Mouse (Mus musculus) lung, adult 18-20 months (tissue): ENCODE data around the gene Sp4.

ENCODE experiments used
- DNase-seq, 2 experiments: peaks; one replicate each; pipeline ENCODE4 v3.0.0; 2022; ENCODE audit warnings: mixed read lengths in 2 of 2

Gene Sp4

GRCm38 (mm10) chr12:118301072-118301865 is at the start of gene Sp4:
Sp4 (minus strand) TSS chr12:118301440.
- DNase-seq: peak; percentile 94 to 96

GRCm38 (mm10) chr12:118339107-118339506 is 37.9 kb upstream of the Sp4 start:
- no peak for DNase-seq

- no peak for DNase-seq
Observed at GRCm38 (mm10) chr12:118338243-118338642, 37.0 kb upstream of the Sp4 start.

GRCm38 (mm10) chr12:118337291-118337690 is 36.1 kb upstream of the Sp4 start:
- no peak for DNase-seq

- no peak for DNase-seq
Observed at GRCm38 (mm10) chr12:118328739-118329249, 27.6 kb upstream of the Sp4 start.

GRCm38 (mm10) chr12:118327566-118327965 is 26.3 kb upstream of the Sp4 start:
- DNase-seq: no peak

GRCm38 (mm10) chr12:118326161-118326560 is 24.9 kb upstream of the Sp4 start:
- no peak for DNase-seq

- no peak for DNase-seq
Observed at GRCm38 (mm10) chr12:118320076-118320475, 18.8 kb upstream of the Sp4 start.

GRCm38 (mm10) chr12:118314477-118314845 is 13.2 kb upstream of the Sp4 start:
- DNase-seq: no peak

- no peak for DNase-seq
Observed at GRCm38 (mm10) chr12:118313805-118314476, 12.7 kb upstream of the Sp4 start.

- DNase-seq: no peak
Observed at GRCm38 (mm10) chr12:118303586-118303985, 2.3 kb upstream of the Sp4 start.

- no peak for DNase-seq
Observed at GRCm38 (mm10) chr12:118303066-118303465, 1.8 kb upstream of the Sp4 start.

GRCm38 (mm10) chr12:118301866-118302835 is 911 bp upstream of the Sp4 start:
- peak; percentile 100 for DNase-seq

GRCm38 (mm10) chr12:118300754-118301071 is 527 bp downstream of the Sp4 start:
- no peak for DNase-seq

- peak; percentile 63 to 81 for DNase-seq
Observed at GRCm38 (mm10) chr12:118299956-118300355, 1.3 kb downstream of the Sp4 start.

- no peak for DNase-seq
Observed at GRCm38 (mm10) chr12:118299172-118299571, 2.1 kb downstream of the Sp4 start.

GRCm38 (mm10) chr12:118298516-118298915 is 2.7 kb downstream of the Sp4 start:
- no peak for DNase-seq

GRCm38 (mm10) chr12:118296236-118296635 is 5.0 kb downstream of the Sp4 start:
- no peak for DNase-seq

- no peak for DNase-seq
Observed at GRCm38 (mm10) chr12:118295793-118296192, 5.4 kb downstream of the Sp4 start.

GRCm38 (mm10) chr12:118288947-118289346 is 12.3 kb downstream of the Sp4 start:
- DNase-seq: no peak

GRCm38 (mm10) chr12:118285099-118285498 is 16.1 kb downstream of the Sp4 start:
- DNase-seq: no peak

GRCm38 (mm10) chr12:118281961-118282360 is 19.3 kb downstream of the Sp4 start:
- DNase-seq: no peak

- no peak for DNase-seq
Observed at GRCm38 (mm10) chr12:118276385-118276784, 24.9 kb downstream of the Sp4 start.
